Mouse (Mus musculus) heart, adult 2 months (tissue): Measurements from ENCODE around the gene Qrsl1. TPM values are rescaled to one million over a fixed set of nuclear protein-coding genes. Genes with fewer than 3 reads are reported as not detected.

ENCODE experiments used
- DNase-seq, 2 experiments: peaks; one replicate each; pipeline ENCODE4 v3.0.0; 2021
- H3K27ac ChIP-seq: fragments of 200-600 bp; 2 replicates; pipeline ENCODE4 v1.8.1; 2022
- H3K27me3 ChIP-seq: fragments of 200-500 bp; 2 replicates; pipeline ENCODE4 v1.6.1; 2012; ENCODE audit warnings: mild to moderate bottlenecking, low read length, inconsistent platforms, mixed read lengths; ENCODE audit not compliant: control insufficient read depth, insufficient read depth
- H3K36me3 ChIP-seq: fragments of 200-500 bp; 2 replicates; pipeline ENCODE4 v1.6.1; 2012; ENCODE audit warnings: low read length, inconsistent platforms; ENCODE audit not compliant: control insufficient read depth, insufficient read depth
- H3K4me1 ChIP-seq: fragments of 200-500 bp; 2 replicates; pipeline ENCODE4 v1.6.1; 2011; ENCODE audit warnings: low read length; ENCODE audit not compliant: control insufficient read depth, insufficient read depth
- H3K4me3 ChIP-seq: fragments of 200-600 bp; 2 replicates; pipeline ENCODE4 v1.8.1; 2022
- H3K79me2 ChIP-seq: fragments of 200-500 bp; replicated peaks from 2 replicates; pipeline ENCODE4 v1.6.1; 2012; ENCODE audit warnings: mild to moderate bottlenecking, inconsistent platforms, low read length, moderate library complexity, mixed read lengths; ENCODE audit not compliant: control insufficient read depth, insufficient read depth
- H3K9ac ChIP-seq: fragments of 200-500 bp; 2 replicates; pipeline ENCODE4 v1.6.1; 2012; ENCODE audit warnings: low read depth, mild to moderate bottlenecking, control low read depth, inconsistent platforms, low read length, mixed read lengths
- CTCF ChIP-seq: fragments of 200-600 bp; IDR thresholded peaks from 2 replicates; pipeline ENCODE4 v1.8.1; 2022; ENCODE audit warnings: antibody characterized with exemption, mild to moderate bottlenecking, moderate library complexity
- EP300 ChIP-seq: fragments of 200-500 bp; IDR thresholded peaks from 2 replicates; pipeline ENCODE4 v1.6.1; 2011; ENCODE audit warnings: low read depth, low read length, control low read depth; ENCODE audit not compliant: insufficient read depth
- POLR2A ChIP-seq: fragments of 200-500 bp; IDR thresholded peaks from 2 replicates; pipeline ENCODE4 v1.6.1; 2011; ENCODE audit warnings: mild to moderate bottlenecking, low read depth, low read length, control low read depth; ENCODE audit not compliant: insufficient read depth
- WGBS: fragments of 180-500 bp; shearing (Covaris S2); methylation state at CpG from one replicate; pipeline ENCODE4 v1.1.7; 2018; 5-methylcytosine and 5-hydroxymethylcytosine counted together
- intact Hi-C: fragments of 180-260 bp; cut with DNase I; formaldehyde crosslinking; loops from one replicate; pipeline ENCODE4 v1.15.1; 2025
- polyA plus RNA-seq: library from polyadenylated mRNA; depleted of rRNA; stranded (reverse); fragments of >200 nt; gene quantifications from 2 replicates; pipeline ENCODE4 v1.2.3, GENCODE M21; 2012
- total RNA-seq, 2 experiments: library from RNA; stranded (reverse); gene quantifications; 2 replicates each; pipeline ENCODE4 v1.2.3; 2021

Gene Qrsl1
- total and polyA plus RNA-seq, 3 experiments = 23.9 to 29.2 (median 25.0) TPM

DNA sequence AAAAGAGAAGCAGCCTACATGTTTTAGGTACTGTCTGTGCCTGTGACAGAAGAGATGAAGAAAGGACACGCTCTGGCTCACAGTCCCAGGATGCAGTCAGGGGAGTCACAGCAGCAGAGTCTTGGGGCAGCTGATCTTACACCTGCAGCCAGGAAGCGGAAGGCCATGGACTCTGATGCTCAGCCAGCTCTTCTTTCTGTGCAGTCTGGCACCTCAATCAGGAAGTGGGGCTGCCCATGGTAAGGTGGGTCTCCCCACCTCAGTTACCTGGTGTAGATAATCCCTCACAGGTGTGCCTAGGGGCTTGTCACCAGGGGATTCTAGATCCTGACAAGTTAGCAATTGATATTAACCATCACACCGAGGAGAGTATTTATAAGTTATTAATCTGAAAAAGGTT is 21.6 kb upstream of the Qrsl1 start:
- no peak overlapping the region for H3K4me3 ChIP-seq
- no peaks in the 10 kb centered on the region for H3K79me2 ChIP-seq
- no peaks in the 10 kb centered on the region for H3K36me3 ChIP-seq
- no peak for TF ChIP-seq POLR2A
- WGBS = 94% methylated on average over 3 of the region's 3 CpGs
- H3K9ac ChIP-seq = no peak overlapping the region
- intact Hi-C loops = no loop called here
- no peak for DNase-seq
- H3K27me3 ChIP-seq = no peaks in the 10 kb centered on the region
- H3K27ac ChIP-seq = no peak overlapping the region
- no peaks in the 10 kb centered on the region for H3K4me1 ChIP-seq

GRCm38 (mm10) chr10:43918696-43919608 is 17.4 kb upstream of the Qrsl1 start:
- no peak overlapping the region for H3K4me3 ChIP-seq
- peak; percentile 68 to 78 for DNase-seq
- 39% methylated on average over 17 of the region's 17 CpGs for WGBS
- no peak overlapping the region for H3K27ac ChIP-seq
- no peaks in the 10 kb centered on the region for H3K27me3 ChIP-seq
- TF ChIP-seq POLR2A (no peak), CTCF (peak; percentile 99), EP300 (0 out of 2 replicates have a peak, but pooled peaks have one; percentile 48)
- no peaks in the 10 kb centered on the region for H3K4me1 ChIP-seq
- H3K9ac ChIP-seq = no peak overlapping the region
- intact Hi-C loops = loop anchor here (1.0 kb wide), 1 partner anchor 344 kb away; no protein-coding TSS in a partner anchor
- no peaks in the 10 kb centered on the region for H3K79me2 ChIP-seq
- no peaks in the 10 kb centered on the region for H3K36me3 ChIP-seq

DNA sequence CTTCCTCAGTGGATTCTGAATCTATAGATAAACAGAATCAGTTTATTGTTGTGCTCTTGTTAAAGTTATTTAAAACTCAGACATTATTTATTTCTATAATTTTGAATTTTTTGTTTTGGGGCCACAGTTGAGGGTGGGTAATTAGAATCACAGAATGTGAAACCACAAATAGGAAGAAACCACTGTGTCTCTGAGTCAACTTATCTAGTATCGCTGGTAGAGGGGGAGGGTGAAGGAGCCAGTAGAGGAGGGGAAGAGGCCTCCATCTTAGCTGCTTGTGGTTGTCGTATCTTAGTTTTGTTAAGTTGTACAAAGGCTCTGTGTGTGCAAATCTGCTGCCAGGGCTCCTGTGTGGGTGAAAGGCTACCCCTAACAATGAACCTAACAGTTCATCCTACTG is 15.2 kb upstream of the Qrsl1 start:
- H3K9ac ChIP-seq = no peak overlapping the region
- intact Hi-C loops = no loop called here
- no peak overlapping the region for H3K4me3 ChIP-seq
- H3K79me2 ChIP-seq = no peaks in the 10 kb centered on the region
- H3K36me3 ChIP-seq = no peaks in the 10 kb centered on the region; the same call in 1 of the 2 replicates
- H3K27me3 ChIP-seq = no peaks in the 10 kb centered on the region
- TF ChIP-seq POLR2A (no peak), EP300 (no peak), CTCF (no peak)
- 66% methylated on average over 2 of the region's 2 CpGs for WGBS
- no peak for DNase-seq
- H3K4me1 ChIP-seq = no peaks in the 10 kb centered on the region
- H3K27ac ChIP-seq = no peak overlapping the region

DNA sequence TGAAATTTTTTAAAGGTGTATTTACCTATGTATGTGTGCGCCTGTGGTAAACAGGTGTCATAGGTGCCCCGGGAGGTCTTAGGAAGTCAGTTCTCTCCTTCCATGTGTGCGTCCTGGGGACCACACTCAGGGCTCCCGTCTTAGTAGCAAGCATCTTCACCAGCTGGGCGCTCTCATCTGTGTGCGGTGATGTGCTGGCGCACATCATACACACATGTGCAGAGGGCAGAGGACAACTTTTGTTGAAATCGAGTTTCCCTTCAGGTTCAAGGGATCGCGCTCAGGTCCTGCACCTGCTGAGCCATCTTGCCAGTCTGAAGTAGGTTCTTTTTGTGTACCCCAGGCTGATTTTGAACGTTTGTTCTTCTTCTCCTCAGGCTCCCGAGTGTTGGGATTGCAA is 14.6 kb upstream of the Qrsl1 start:
- DNase-seq = no peak
- no peak for TF ChIP-seq POLR2A
- no peak for TF ChIP-seq EP300
- no peak for TF ChIP-seq CTCF
- Histone ChIP-seq H3K27me3 (no peaks in the 10 kb centered on the region), H3K36me3 (no peaks in the 10 kb centered on the region; the same call in 1 of the 2 replicates), H3K27ac (no peak overlapping the region), H3K4me1 (no peaks in the 10 kb centered on the region), H3K79me2 (no peaks in the 10 kb centered on the region), H3K9ac (no peak overlapping the region), H3K4me3 (no peak overlapping the region)
- intact Hi-C loops = no loop called here
- WGBS = 87% methylated on average over 12 of the region's 12 CpGs

DNA sequence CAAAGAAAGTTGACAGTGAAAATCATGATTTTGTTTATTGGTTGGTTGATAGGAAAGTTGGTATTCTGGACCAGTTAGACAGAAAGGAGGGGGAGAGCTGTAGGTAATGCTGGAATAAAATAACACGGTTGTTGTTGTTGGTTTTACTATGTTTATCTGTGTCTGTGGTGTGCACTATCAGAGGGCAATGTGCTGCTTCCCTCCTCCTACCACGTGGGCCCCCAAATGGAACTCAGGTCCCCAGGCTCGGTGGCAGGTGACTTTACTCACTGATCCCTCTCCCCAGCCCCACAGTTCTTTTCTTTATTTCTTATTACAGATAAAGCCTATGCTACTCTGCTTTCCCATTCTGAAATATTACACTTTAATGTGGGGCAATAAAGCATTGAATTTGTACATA is 10.7 kb upstream of the Qrsl1 start:
- intact Hi-C loops = no loop called here
- WGBS = 82% methylated on average over 3 of the region's 3 CpGs
- no peak for DNase-seq
- TF ChIP-seq POLR2A = no peak
- no peak for TF ChIP-seq CTCF
- Histone ChIP-seq H3K9ac (no peak overlapping the region), H3K36me3 (no peaks in the 10 kb centered on the region; the same call in 1 of the 2 replicates), H3K4me3 (no peak overlapping the region), H3K27ac (no peak overlapping the region), H3K4me1 (no peaks in the 10 kb centered on the region), H3K27me3 (no peaks in the 10 kb centered on the region), H3K79me2 (no peaks in the 10 kb centered on the region)

DNA sequence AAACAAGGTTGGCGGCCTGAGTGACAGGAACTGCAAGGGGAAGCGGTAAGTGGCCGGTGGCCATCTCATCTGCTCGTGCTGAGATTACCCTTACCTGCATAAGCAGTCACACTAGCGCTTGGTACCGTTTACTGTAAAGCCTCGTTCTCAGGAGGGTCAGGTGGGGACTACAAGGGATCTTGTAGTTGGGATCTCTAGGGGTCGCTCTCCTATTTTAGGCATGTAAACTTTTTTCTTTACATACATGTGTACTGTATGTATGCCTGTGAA is 9.3 kb upstream of the Qrsl1 start:
- DNase-seq = no peak
- H3K79me2 ChIP-seq = no peaks in the 10 kb centered on the region
- intact Hi-C loops = no loop called here
- no peak overlapping the region for H3K27ac ChIP-seq
- no peak for TF ChIP-seq CTCF
- TF ChIP-seq EP300 = no peak
- TF ChIP-seq POLR2A = no peak
- no peaks in the 10 kb centered on the region for H3K27me3 ChIP-seq
- no peaks in the 10 kb centered on the region; the same call in 1 of the 2 replicates for H3K36me3 ChIP-seq
- no peaks in the 10 kb centered on the region for H3K4me1 ChIP-seq
- no peak overlapping the region for H3K9ac ChIP-seq
- H3K4me3 ChIP-seq = no peak overlapping the region
- WGBS = 88% methylated on average over 8 of the region's 8 CpGs
